Mouse (Mus musculus) heart, adult 2 months (tissue): ENCODE data around the gene Srgap2.

Experiments
- CTCF ChIP-seq: fragments of 200-600 bp; IDR thresholded peaks from 2 replicates; pipeline ENCODE4 v1.8.1; 2022; ENCODE audit warnings: antibody characterized with exemption, mild to moderate bottlenecking, moderate library complexity
- EP300 ChIP-seq: fragments of 200-500 bp; IDR thresholded peaks from 2 replicates; pipeline ENCODE4 v1.6.1; 2011; ENCODE audit warnings: low read depth, low read length, control low read depth; ENCODE audit not compliant: insufficient read depth
- POLR2A ChIP-seq: fragments of 200-500 bp; IDR thresholded peaks from 2 replicates; pipeline ENCODE4 v1.6.1; 2011; ENCODE audit warnings: mild to moderate bottlenecking, low read depth, low read length, control low read depth; ENCODE audit not compliant: insufficient read depth

DNA sequence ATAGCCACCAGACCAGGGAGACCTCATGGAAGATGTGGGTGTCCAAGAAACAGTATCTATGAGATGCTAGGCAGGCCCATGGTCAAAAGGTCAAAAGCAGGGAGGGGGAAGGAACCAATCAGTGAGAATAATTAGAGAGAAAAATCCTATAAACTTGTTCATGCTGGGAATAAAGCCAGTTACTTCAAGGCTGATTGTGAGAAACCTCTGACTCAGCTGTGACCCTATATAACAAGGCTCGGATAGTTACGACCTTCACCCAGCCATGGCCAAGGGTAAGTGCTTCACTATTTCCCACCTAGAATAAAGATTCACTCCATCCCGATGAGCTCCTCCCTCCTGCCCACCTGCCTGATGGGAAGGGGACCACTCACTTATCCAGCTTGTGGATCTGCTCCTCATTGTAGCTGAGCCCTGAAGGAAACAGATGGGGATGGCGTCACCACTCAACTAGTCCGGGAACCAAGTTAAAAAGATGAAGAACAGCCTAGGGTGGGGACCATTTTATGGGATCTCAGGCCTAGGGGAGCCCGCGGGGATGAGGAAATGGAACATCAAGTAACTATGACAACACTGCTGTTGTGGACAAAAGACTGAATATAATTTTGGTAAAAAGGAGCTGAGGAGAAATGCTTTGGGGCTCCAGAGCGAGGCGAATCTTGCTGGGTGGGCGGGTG, 267.4 kb downstream of the Srgap2 start:
- TF ChIP-seq POLR2A (no peak), CTCF (no peak), EP300 (no peak)
